Mouse (Mus musculus) mouse trophoblast stem cell (cell line): Measurements from ENCODE around the gene Atp11a.

Source experiments
- in situ Hi-C, 2 experiments: fragments of 300-500 bp; cut with MseI, MboI; formaldehyde crosslinking; loops; 2 replicates in 1 of 2; 3 replicates in 1 of 2; pipeline ENCODE4 v1.15.1; 2025

The Atp11a gene

DNA sequence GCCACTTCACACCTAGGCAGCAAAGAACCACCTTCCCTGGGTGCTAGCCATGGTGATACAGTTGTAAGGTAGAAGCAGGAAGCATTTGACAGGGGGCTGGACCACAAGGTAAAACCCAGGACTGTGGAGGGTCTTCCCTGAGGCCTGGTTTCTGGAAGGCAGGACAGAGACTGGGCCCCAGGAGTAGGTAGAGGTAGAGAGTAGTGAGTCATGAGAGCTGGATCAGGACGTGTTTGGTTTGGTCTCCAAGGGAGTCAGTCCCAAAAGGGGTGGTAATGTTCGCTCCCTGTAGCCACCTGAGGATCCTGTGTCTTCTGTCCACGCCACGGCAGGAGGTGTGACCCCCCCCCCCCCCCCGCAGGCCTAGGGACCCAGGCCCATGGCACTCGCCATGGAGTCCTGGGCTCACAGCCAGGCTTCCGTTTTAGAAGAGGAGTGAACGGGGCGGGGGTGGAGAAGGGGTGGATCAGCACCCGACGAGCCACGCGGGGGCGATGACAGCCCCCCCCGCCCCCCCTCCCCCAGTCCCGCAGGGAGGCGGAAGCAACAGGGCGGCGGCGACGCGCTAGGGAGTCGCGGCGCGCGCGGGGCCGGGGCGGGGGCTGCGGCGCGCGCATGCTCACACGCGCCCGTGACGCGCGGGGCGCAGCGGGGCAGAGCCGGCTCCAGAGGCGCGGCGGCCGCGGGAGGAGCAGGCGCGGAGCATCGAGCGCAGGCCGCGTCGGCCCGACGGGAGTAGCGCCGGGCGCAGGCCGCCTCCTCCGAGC lies at the start of gene Atp11a:
TSS of gene Atp11a (plus strand) at position 624 of the 767 bp plus-strand sequence.
- in situ Hi-C loops, result no loop called here

DNA sequence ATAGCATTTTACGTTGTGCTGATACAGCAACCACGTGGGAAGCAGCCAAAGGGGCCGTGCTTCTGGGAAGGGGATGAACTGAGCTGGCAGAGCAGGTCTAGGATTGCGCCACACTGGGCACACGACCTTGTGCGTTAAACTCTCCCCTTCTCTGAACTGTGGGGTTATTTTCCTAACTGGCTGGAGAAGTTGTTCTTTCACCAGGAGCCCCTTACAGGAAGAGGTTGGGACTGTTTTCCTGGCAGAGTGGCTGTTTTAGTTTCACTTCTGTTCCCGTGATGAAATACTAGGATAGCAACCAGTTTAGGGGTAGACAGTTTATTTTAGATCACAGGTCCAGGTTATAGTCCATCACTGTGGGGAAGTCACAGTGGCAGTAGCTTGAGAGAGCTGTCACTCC lies 45.2 kb upstream of the Atp11a start:
- in situ Hi-C loops, result no loop called here

DNA sequence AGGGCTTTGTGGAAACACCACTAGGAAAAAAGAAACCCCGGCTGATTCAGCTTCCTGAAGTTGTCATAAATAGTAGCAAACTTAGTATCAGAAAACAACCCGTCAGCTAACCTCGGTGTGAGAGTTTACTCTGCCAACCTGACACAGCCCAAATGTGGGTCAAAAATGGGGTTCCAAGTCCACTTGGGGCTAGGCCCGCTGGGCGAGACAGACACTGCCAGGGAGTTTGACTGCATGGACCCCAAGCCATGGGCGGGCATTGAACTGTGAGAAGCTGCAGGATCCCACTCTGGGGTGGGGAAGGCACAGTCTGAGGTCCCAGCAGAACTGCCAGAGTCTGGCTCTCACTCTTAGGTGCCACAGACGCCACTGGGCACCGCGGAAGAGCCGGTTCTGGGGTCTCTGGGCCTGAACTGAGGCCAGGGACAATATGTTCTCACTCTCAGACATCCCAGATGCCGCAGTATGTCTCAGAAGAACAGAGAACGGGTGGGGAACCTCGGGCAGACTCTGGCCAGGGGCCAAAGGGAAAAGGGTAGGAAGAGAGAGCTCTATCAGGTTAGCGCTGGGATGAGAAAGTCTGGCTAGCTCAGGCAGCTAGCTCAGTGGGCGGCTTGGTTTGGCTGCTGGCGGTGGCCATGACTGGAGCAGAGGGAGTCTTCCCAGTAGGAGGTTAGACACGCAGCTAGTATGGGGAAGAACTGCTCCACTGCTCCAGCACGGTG lies 40.8 kb upstream of the Atp11a start:
- in situ Hi-C loops, result no loop called here

DNA sequence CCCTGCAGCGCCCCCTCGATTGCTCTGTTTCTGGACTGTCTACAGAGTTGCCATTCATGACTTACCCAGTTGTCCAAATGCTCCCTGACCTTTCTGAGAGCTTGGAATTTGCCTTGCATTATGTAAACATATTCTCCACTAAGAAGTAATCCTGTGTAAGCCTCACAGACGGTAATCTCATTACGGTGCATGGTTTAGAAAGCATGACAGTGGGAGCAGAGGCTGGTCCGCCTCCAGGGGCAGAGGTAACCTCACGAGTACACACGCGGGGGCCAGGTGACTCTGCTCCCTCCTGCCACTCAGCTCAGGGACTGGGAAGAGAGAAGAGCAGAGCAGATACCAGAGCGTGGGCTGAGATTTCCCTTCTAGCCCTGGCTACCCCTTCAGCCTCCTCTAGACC lies 37.7 kb upstream of the Atp11a start:
- in situ Hi-C loops, result no loop called here

DNA sequence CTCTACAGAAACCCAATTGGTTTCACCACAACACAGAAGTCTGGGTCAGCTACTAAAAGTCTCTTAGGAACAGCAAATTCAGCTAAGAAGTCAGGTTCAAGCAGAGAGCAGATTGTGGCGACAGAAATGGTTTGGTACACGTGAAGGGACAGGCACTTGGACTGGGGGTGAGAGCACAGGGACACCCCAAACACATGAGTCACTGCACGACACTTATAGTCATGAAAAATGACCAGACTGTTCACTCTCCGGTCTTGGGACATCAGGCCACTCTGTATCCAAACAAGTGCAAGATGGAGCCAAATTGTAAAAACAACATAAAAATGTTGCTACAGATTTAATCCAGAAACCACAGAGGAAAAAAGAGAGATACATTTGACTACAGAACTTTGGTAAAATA lies 28.2 kb upstream of the Atp11a start:
- in situ Hi-C loops, result no loop called here

DNA sequence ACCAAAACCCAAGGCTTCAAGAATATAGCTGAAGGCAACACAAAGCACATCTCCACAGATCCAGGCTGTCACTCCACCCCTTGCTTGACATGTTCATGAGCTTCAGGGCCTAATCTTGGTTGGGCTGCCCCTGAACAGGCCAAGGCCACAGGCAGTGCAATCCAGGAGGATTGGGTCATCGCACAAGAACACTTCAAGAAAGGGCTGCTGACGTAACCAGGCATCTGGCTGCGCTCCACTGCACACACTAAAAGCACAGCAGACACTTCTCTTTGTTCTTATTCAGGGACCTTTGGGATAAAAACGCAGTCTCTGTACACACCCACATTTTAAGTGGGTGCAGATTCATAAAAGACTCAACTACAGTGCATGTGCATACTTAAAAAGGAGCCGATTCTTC lies 26.0 kb upstream of the Atp11a start:
- in situ Hi-C loops, result no loop called here

DNA sequence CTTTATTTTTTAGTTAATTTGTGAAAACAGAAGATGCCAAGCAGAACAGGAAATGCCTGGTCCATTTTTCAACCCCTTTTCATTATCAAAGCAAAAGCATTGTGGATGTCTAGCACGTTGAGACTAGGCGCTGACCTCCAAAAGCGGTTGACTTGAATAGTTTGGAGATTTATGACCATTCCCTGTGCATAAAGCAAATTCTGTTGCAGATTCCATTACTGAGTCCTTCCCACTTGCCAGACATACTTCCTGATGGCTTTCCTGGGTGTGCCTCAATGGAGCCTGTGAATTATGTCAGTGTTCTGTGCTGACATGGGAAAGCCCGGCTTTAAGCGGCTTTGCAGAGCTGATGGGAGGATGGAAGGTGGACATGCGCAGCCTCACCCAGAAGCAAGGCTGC lies 24.4 kb upstream of the Atp11a start:
- in situ Hi-C loops, result no loop called here

DNA sequence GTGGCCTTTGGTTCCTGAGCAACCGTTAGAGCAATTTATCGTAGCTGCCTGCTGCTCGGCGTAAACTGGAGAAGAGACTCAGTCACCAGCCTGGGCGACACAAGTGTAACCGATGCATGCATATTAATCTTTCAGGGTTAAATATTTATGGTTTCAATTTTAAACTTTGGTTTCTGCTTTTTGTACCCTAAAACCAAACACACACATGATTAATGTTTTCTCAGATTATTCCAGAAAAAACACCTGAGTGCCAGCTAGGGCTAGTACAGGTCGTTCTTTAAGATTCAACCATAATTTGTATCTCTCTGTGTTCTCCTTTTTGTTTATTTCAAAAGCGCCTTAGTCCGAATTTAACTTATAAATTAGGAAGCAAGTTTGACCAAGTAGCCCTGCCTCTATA lies 17.7 kb upstream of the Atp11a start:
- in situ Hi-C loops, result no loop called here

DNA sequence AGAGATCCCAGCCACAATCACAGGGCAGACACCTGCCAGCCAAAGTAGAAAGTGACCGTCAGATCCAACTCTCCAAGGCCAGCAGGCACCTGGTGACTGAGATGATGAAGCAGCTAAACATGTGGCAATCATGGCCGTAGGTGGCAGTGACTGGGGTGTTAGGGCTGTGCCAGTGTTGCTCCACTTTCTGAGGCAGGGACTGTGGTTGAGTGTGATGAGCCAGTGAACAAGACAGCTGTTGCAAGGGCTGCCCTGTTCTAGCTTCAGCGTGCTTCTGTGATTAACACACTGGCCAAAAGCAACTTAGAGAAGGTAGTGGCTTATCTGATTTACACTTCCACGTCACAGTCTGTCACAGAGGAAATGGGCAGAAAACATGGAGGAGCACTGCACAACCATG lies 13.4 kb upstream of the Atp11a start:
- in situ Hi-C loops, result no loop called here

DNA sequence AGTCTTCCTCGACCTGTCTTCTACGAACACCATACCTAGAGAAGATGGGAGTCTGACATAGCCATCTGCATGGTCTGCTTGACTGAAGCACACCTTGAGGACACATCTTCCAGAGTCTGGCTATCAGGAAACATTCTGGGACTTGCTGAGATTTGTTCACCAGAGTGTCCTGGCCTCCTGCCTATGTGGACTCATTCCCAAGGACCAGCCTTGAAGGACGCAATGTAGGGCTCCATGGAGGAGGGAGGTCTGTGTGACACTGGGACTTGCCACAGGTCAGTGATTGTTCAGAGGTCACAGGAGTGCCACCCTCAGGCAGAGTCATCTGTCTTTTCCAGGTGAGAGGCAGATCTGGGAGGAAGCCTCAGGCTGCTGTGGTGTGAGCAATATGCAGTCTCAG lies 8.6 kb upstream of the Atp11a start:
- in situ Hi-C loops, result no loop called here

DNA sequence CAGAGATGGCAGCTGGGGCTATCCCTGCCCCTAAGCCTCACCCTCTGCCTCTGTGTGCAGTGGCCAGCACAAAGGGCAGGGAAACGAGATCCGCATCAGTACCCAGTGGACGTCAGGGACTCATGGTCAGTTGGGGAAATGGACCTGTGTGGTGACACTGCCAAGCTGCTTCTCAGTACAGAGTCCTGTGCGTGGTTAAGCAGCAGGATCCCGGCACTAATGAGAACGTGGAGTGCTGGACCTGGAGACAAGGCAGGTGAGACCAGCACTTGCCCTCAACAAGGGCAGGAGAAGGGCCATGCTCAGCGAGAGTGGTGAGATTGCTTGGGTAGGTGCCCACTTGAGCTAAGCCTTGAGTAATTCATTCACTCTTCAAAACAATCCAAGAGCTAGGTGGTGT lies 7.7 kb upstream of the Atp11a start:
- in situ Hi-C loops, result no loop called here

DNA sequence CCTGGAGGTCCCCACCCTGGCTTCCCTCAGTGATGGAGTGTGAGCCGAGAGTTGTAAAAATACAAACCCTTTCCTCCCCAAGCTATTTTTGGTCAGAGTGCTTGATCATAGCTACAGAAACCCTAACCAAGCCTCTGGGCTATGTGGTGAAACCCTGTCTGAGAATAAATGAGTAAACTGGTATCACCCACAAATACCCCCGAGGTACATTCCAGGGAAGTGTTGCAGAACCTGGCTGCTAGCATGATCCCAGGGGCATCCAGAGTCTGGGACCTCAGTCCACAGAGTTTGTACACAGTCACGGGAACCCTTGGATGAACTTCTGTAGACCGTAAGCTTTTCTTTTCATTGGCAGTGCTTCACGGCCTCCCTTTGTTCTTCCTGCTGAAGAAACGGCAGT lies 3.8 kb upstream of the Atp11a start:
- in situ Hi-C loops, result no loop called here

DNA sequence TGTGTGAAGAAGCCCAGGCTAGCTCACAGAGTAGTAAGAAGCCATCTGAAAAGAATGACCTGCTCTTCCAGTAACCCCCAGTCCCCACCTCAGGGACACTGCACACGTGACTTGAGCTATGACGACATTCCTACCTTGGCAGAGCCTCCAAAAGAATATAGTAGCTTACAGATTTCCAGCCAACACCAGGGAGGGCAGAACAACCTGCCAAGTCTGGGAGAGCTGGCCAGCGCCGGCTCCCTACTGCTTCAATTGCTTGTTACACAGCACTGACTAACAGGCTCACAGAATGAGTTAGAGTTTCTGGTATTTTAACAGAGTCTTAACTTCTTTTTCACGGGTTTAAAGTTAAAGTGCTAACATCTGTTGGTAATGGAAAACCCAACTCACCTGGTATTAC lies 2.7 kb upstream of the Atp11a start:
- in situ Hi-C loops, result no loop called here

DNA sequence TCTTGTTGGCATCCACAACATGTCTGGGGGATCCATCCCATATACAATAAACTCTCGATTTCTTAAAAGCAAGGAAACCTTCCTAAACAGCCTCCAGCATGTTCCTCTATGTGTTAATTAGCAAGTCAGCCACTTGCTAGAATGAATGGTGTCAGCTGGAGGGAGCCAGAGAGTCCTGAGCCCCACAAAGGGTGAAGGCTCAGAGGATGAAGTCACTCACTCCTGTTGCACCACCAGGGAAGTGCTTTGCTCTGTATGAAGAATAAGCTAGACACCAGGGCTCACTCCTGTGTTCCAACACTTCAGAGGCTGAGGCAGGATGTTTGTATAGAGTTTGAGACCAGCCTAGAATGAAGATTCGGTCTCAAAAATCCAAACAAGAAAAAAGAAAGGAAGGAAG lies 1.5 kb upstream of the Atp11a start:
- in situ Hi-C loops, result no loop called here

DNA sequence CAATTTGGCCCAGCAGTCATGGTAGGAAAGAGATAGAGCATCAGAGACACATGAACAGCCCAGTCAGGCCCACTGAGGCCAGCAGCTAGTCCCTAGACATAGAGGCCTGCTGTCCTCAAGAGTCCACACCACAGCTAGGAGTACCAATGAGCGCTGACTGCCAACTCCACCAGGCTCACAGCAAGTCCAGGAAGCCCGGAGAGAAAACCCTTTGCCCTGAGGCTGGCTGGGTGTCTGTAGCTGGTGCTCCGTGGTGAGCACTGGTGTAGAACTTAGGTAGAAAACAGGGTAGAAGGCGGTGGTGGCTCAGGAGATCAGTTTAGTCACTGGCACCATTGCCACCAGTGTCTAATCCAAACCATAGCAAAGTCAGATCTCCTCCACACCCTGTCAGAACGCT lies 988 bp upstream of the Atp11a start:
- in situ Hi-C loops, result no loop called here

DNA sequence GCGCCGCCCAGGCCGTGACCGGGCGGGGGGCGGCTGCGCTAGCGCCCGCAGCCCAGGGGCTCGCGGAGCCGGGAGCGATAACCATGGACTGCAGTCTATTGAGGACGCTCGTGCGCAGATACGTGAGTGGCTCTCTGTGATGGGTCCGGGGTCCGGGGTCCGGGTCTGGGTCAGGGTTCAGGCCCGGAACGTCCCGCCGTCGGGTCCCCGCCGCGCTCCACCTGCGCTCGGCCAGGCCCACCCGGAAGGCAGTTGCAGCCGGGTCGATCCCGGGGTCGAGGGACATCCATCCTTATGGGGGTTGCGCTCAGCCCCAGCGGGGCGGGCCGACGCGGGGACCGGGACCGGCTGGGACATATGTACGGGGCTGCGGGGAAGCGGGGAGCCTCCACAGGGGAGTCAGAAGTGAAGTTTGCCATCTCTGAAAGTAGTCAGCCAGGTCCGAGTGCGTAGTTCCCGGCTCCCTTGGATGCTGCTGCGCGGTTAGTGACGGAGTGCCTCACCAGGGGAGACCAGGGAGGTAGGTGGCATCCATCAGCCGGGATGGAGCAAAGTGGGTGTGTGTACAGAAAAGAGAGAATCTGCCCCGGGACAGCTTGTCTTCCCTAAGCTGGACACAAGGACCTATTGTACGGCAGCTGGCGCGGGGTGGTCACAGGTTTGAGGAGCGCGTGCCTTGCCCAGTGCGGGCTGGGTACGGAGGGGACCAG lies 572 bp downstream of the Atp11a start:
- in situ Hi-C loops, result no loop called here

DNA sequence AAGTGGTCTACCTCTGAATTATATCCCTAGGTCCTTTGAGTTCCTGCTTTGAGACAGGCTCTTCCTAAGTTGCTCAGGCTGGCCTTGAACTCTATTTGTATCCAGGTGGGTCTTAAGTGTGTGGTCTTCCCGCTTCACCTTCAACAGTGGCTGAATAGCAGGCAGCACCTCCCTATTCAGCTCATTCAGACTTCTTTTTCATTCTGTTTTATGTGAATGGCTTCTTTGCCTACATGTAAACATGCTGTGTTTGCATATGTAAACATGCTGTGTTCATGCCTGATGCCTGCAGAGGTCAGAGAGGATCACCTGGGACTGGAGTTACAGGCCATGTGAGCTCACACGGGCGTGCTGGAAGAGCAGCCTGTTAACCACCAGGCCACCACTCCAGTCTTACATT lies 3.1 kb downstream of the Atp11a start:
- in situ Hi-C loops, result no loop called here

DNA sequence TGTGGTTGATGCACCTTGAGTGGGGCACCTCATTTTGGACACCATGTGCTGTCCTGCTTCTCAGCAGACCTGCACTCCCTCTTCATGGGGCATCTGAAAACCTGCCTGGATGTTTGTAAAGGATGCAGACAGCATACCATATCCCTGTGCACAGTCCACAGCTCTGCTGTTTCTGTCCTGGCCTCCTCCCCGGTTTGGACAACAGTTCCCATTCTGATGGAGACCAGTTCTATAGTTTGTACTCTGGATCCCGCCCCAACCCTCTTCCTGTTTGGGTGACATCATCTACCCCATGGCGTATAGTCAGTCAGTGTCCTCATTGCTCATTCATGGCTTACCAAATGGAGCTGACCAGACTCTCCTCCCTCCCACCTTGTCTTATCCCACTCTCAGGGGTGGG lies 5.1 kb downstream of the Atp11a start:
- in situ Hi-C loops, result no loop called here

DNA sequence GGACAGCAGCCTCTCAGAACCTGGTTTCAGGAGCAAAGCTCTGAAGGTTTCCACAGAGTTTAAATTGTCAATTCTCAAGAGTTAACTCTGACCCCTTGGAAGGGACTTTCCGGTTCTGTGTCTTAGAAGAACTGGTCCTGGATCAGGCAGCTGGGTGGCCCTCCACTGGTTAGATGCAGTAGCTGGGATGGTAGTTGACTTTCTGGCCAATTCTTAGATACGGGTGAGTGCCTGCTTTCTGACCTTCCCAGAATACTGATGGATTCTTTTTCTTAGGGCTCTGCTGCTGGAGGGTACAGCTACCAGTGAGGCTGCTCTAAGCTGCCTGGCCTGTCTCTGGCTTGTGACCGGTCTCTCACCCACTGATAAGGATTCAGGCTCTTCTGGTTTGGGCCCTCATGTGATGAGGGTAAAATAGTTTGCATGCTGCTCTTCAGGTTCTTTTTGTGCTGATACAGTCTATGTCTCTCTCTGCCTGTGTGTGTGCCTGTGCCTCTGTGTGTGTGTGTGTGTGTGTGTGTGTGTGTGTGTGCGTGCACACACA lies 6.8 kb downstream of the Atp11a start:
- in situ Hi-C loops, result no loop called here

DNA sequence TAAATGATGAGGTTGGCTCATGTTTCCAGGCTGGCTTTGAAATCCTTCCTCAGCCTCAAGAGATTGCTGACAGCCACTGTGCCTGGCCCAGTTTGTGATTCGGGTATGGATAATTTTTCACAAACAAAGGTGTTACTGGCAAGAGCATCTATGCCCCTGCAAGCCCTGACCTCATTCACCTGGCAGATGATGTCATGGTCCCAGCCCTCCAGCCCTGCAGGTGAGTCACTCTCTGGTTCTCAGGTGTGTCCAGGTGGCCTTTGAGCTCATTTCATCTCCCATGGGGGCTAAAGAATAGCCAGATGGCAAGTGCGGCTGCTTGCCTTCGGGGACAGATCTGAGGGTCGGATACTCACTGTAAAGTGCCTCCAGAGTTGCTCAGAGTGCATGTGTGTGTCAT lies 8.2 kb downstream of the Atp11a start:
- in situ Hi-C loops, result no loop called here

DNA sequence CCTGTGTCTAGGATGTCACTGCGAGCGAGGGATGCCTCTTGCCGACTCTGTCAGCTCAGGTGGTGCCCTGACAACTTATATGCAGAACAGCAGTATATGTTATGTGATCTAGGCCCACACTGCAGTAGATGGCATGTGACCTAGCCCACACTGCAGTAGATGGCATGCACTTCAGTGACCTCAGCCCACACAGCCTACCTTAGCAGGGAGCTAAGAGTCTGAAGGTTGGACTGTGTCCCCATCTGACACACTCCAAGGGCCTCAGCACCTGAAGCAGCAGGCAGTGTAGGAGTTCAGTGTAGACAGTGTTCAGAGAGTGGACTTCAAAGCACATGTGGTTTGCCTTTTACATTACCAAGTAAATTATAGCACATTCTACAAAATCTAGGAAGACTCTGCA lies 10.4 kb downstream of the Atp11a start:
- in situ Hi-C loops, result no loop called here

DNA sequence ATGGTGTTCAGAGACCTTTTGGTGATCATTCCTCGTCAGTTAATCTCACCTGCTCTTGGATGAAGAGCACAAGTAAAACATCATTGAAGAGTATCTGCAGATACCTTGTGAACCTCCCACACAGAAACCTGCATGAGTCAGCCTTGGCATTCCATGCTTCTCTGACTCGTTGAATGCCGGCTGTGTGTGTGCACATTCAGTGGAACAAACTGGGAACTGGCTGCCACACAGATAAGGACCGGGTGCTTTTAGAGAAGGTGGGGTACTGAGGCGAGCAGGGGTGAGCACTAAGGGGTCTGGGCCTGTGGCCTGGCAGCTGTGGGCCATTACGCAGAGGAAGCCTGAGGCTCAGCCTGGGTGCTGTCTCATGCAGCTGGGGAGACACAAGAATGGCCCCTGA lies 11.9 kb downstream of the Atp11a start:
- in situ Hi-C loops, result no loop called here

DNA sequence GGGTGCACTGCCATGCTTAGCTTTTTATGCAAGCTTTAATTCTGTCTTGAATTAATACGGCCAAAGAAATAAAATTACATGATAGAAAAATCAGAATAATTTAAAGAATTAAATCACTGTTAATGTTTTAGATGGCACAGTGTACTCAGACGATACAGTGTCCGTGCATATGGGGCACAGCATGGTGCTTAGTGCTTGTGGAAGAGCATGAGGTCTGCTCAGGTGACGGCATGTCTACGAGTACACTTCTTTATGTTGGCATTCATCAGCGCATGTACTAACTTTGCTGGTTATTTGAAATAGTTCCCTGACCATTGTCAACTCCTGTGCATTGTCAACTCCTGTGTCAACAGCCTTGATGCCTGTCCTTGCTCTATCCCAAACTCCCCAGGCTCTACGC lies 12.5 kb downstream of the Atp11a start:
- in situ Hi-C loops, result no loop called here
